Mouse (Mus musculus): ENCODE results near the gene Sost.

- no peak for TF ChIP-seq CTCF (IDR thresholded peaks at IDR 0.05; ENCODE audit: borderline replicate concordance, control insufficient read depth, extremely low read depth, insufficient read depth, low read length, poor library complexity)
- no peak for TF ChIP-seq POLR2A (IDR thresholded peaks at IDR 0.05; ENCODE audit: control insufficient read depth, extremely low read depth, insufficient read depth, low read length, poor library complexity)
Measured at GRCm38 (mm10) chr11:101926951-101927589, 39.7 kb downstream of the Sost start.

Data from thymus, adult 2 months (tissue).